Mouse (Mus musculus) ES-Bruce4 (cell line): ENCODE measurements around the gene Rfx8. TPM values are rescaled to one million over a fixed set of nuclear protein-coding genes. Genes with fewer than 3 reads are reported as not detected.
A peak's percentile ranks its signal among the peaks of the same experiment; 100 is the strongest.

Source experiments
- H3K27ac ChIP-seq: 2 replicates; pipeline ENCODE4 v1.5.1; 2012; ENCODE audit warnings: low read length, inconsistent platforms; ENCODE audit not compliant: insufficient read depth
- H3K27me3 ChIP-seq: 2 replicates; pipeline ENCODE4 v1.6.1; 2012; ENCODE audit warnings: mild to moderate bottlenecking, low read length, inconsistent platforms; ENCODE audit not compliant: control insufficient read depth, poor library complexity, insufficient read depth, severe bottlenecking
- H3K36me3 ChIP-seq: 2 replicates; pipeline ENCODE4 v1.6.1; 2012; ENCODE audit warnings: inconsistent platforms, mild to moderate bottlenecking, low read length, moderate library complexity; ENCODE audit not compliant: control insufficient read depth, poor library complexity, insufficient read depth, severe bottlenecking
- H3K4me1 ChIP-seq: one replicate; pipeline ENCODE4 v1.8.1; 2011; ENCODE audit warnings: low read length; ENCODE audit not compliant: control insufficient read depth, insufficient read depth
- H3K4me3 ChIP-seq: 2 replicates; pipeline ENCODE4 v1.5.1; 2011; ENCODE audit warnings: low read depth, mild to moderate bottlenecking, low read length
- H3K9ac ChIP-seq: 2 replicates; pipeline ENCODE4 v1.6.1; 2012; ENCODE audit warnings: low read depth, mild to moderate bottlenecking, inconsistent platforms; ENCODE audit not compliant: poor library complexity, severe bottlenecking
- H3K9me3 ChIP-seq: replicated peaks from 2 replicates; pipeline ENCODE4 v1.6.1; 2012; ENCODE audit warnings: mild to moderate bottlenecking, low read length, inconsistent platforms; ENCODE audit not compliant: control insufficient read depth, poor library complexity, insufficient read depth, severe bottlenecking
- CTCF ChIP-seq: IDR thresholded peaks from one replicate; pipeline ENCODE4 v1.8.1; 2011; ENCODE audit warnings: low read depth, low read length
- EP300 ChIP-seq: IDR thresholded peaks from 2 replicates; pipeline ENCODE4 v1.6.1; 2011; ENCODE audit warnings: low read depth, low read length; ENCODE audit not compliant: insufficient read depth
- POLR2A ChIP-seq: IDR thresholded peaks from one replicate; pipeline ENCODE4 v1.8.1; 2011; ENCODE audit warnings: low read length; ENCODE audit not compliant: insufficient read depth
- polyA plus RNA-seq: library from polyadenylated mRNA; stranded (reverse); fragments of >200 nt; gene quantifications from 2 replicates; pipeline ENCODE4 v1.2.4, GENCODE M21; 2011; ENCODE audit warnings: low read depth; ENCODE audit not compliant: missing spikeins, insufficient read depth, insufficient read length

The Rfx8 gene
- polyA plus RNA-seq, result not detected in 2 replicates

DNA sequence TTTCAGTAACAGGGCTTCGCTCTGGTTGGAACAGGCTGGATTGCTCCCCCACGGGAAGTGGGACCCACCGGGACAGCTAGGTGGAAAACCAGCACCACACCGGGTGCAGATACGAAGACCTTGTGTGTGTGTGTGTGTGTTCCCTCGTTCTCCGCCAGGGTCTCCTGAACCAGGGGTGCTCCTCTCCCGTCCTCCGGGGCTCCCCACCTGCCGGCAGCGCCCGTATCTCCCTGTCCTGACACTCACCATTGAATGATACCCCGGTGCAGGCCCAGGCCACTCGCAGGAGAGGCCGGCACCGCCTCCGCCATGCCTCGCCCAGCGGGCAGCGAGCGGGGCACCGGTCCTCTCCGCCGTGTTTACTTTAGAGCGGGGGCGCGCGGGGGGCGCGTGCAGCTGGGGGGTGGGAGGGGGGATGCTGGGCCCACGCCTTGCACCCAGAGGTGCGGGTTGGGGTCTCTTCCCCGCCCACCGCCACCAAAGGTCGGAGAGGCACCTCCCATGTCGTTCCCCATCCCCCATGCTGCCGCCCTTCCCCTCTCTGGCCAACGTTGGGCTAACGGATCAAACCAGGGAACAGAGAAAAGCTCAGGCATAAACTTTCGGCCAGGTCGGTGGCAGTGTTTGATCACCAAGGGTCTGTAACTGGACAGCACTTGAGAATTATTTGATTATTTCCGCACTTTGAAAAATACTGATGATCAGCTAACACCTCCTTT is at the start of gene Rfx8:
Gene Rfx8, minus strand, starts transcription at position 366 of the 719 bp plus-strand sequence.
- no peak for TF ChIP-seq POLR2A
- TF ChIP-seq CTCF, result no peak
- TF ChIP-seq EP300, result no peak
- Histone ChIP-seq H3K4me1 (no peaks in the 10 kb centered on the region), H3K36me3 (no peaks in the 10 kb centered on the region), H3K27ac (no peak within 1 kb of the TSS), H3K27me3 (no peaks in the 10 kb centered on the region), H3K9ac (peak within 1 kb of the TSS; percentile 70), H3K9me3 (no peaks in the 10 kb centered on the region), H3K4me3 (peak within 1 kb of the TSS; percentile 58)

DNA sequence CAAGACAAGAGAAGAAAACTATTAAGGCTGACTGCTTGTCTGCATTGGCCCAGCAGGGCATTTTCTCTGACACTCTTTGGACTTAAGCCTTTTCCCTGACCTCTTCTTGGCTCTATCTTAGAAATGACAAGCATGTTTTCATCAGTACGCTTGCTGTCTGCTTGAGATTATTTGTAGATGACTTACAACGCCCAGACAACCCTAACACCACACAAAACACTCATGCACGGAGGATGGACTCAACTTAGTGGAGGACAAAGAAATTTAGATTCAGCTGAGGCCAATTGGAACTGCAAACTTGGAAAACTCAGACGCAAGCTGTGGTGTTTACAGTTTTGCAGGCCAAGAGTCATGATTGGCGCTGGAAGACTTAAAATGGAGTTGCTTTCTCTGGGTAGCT is 49.6 kb upstream of the Rfx8 start:
- no peaks in the 10 kb centered on the region for H3K4me1 ChIP-seq
- no peak overlapping the region for H3K4me3 ChIP-seq
- TF ChIP-seq POLR2A (no peak), CTCF (no peak), EP300 (no peak)
- no peak overlapping the region for H3K9ac ChIP-seq
- H3K27me3 ChIP-seq, result no peaks in the 10 kb centered on the region
- no peaks in the 10 kb centered on the region for H3K36me3 ChIP-seq
- H3K9me3 ChIP-seq, result no peaks in the 10 kb centered on the region
- H3K27ac ChIP-seq, result no peak overlapping the region

DNA sequence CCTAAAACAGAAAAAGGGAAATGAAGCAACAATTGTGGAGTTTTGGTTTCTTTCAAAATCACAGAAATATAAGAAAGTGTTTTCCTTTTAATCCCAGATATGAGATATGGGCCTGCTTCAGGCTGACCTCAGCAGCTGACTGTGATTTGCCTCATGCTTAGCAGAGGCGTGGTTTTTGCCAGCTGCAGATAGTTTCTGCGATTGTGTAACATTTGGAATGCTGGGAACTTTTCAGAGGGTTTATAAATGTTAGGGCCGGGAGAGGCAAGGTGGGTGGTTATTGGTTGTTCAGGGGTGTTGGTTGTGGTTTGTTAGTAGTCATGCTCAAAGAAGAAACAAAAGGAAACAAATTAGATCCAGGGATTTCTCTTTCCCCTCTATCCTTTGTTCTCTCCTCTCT is 47.2 kb upstream of the Rfx8 start:
- TF ChIP-seq POLR2A (no peak), CTCF (no peak), EP300 (no peak)
- no peaks in the 10 kb centered on the region for H3K27me3 ChIP-seq
- no peaks in the 10 kb centered on the region for H3K36me3 ChIP-seq
- no peaks in the 10 kb centered on the region for H3K4me1 ChIP-seq
- H3K4me3 ChIP-seq, result no peak overlapping the region
- H3K27ac ChIP-seq, result no peak overlapping the region
- no peak overlapping the region for H3K9ac ChIP-seq
- H3K9me3 ChIP-seq, result no peaks in the 10 kb centered on the region

DNA sequence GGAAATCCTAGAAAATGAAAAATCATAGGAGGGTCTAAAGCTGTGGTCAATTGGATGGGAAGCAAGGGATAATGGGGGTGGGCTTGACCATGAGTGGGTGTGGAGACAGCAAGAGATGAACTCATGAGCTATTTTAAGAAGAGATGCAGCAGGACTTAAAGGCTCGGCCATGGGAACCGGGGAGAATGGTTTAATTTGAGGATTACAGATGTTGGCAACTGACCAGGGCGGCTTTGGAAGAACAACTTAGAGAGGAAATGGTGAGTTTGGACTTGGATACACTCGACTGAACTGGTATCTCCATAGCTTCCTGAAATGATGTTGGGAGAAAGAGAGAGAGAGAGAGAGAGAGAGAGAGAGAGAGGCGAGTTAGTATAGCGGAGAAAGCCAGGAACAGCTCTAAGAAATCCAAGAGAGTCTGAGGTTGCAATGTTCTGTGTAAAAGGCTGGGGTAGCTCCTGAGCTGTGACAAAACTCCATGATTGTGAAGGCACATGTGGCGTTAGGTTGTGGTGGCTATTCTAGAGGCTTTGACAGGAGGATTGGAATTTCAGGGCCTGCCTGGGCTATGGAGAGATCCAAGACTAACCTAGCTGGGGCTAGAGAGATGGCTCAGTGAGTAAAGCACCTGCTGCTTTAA is 45.2 kb upstream of the Rfx8 start:
- Histone ChIP-seq H3K9ac (no peak overlapping the region), H3K4me1 (no peaks in the 10 kb centered on the region), H3K9me3 (no peaks in the 10 kb centered on the region), H3K4me3 (no peak overlapping the region), H3K36me3 (no peaks in the 10 kb centered on the region), H3K27me3 (no peaks in the 10 kb centered on the region), H3K27ac (no peak overlapping the region)
- TF ChIP-seq EP300 (no peak), POLR2A (no peak), CTCF (no peak)

DNA sequence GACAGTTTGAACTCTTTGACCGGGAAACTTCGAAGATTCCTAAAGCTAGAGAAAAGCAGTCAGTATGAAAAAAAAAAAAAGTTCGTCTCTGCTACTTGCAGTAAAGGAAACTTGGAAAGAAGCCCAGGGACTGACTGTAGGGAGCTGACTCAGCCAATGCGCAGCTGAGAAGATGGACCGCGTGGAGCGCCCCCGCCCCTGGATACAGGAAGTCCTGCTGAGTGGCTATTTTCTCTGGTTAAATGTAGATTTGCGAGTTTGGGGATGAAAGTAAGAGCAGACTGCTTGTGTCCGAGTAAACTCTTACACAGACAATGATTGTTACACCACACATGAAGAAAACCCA is 41.2 kb upstream of the Rfx8 start:
- Histone ChIP-seq H3K27ac (no peak overlapping the region), H3K9ac (no peak overlapping the region)

More for the DNA sequence above, 41.2 kb upstream of the Rfx8 start:
- Histone ChIP-seq H3K4me3 (no peak overlapping the region), H3K36me3 (no peaks in the 10 kb centered on the region), H3K4me1 (no peaks in the 10 kb centered on the region), H3K27me3 (no peaks in the 10 kb centered on the region), H3K9me3 (no peaks in the 10 kb centered on the region)
- TF ChIP-seq EP300 (no peak), POLR2A (no peak), CTCF (no peak)
